Mouse (Mus musculus): ENCODE measurements at regions not wholly inside any gene's neighbourhood (a gene's known extent, or its start where the extent isn't known, plus 50 kb on each side); places are given as distances from the start of the nearest gene placed in this dataset.

GRCm38 (mm10) chr3:142963818-142964372 is 82.1 kb upstream of the Pkn2 start:
- no peaks in the 10 kb centered on the region for H3K4me1 ChIP-seq (ENCODE audit: control insufficient read depth, insufficient read depth, low read length)
- no peak overlapping the region for H3K4me3 ChIP-seq (ENCODE audit: insufficient read depth, low read length)
- H3K27ac ChIP-seq (ENCODE audit: insufficient read depth, low read length): no peak overlapping the region
- no peak for TF ChIP-seq POLR2A (IDR thresholded peaks at IDR 0.05; ENCODE audit: low read depth, low read length)
- no peak for TF ChIP-seq CTCF (IDR thresholded peaks at IDR 0.05; ENCODE audit: borderline replicate concordance, insufficient read depth, low read length)

DNA sequence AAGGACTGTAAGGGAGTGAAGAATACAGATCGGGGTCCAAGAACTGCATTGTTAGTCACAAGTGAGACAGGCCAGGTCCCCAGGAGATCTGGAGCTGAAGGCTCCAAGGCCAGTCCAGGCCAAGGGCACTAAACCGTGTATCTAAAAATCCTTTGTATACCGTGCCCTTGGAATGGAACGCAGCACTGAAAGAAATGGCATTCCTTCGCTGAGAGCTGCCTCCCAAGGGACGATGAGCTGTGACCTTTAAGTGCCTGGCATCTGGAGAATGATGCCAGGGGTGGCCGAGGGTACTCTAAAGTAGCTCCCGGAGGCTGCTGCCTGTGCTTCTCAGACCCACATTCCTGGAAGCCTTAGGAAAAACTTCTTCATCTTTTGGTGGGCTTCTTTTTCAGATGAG is 76.0 kb upstream of the Pkn2 start:
- H3K27ac ChIP-seq (ENCODE audit: insufficient read depth, low read length): no peak overlapping the region
- no peak for TF ChIP-seq POLR2A (IDR thresholded peaks at IDR 0.05; ENCODE audit: low read depth, low read length)
- no peak for TF ChIP-seq CTCF (IDR thresholded peaks at IDR 0.05; ENCODE audit: borderline replicate concordance, insufficient read depth, low read length)
- no peak overlapping the region for H3K4me3 ChIP-seq (ENCODE audit: insufficient read depth, low read length)
- no peaks in the 10 kb centered on the region for H3K4me1 ChIP-seq (ENCODE audit: control insufficient read depth, insufficient read depth, low read length)

GRCm38 (mm10) chr3:142948771-142949170 is 67.0 kb upstream of the Pkn2 start:
- TF ChIP-seq POLR2A (IDR thresholded peaks at IDR 0.05; ENCODE audit: low read depth, low read length): no peak
- no peak for TF ChIP-seq CTCF (IDR thresholded peaks at IDR 0.05; ENCODE audit: borderline replicate concordance, insufficient read depth, low read length)
- Histone ChIP-seq H3K27ac (ENCODE audit: insufficient read depth, low read length) (no peak overlapping the region), H3K4me1 (ENCODE audit: control insufficient read depth, insufficient read depth, low read length) (no peaks in the 10 kb centered on the region), H3K4me3 (ENCODE audit: insufficient read depth, low read length) (no peak overlapping the region)

DNA sequence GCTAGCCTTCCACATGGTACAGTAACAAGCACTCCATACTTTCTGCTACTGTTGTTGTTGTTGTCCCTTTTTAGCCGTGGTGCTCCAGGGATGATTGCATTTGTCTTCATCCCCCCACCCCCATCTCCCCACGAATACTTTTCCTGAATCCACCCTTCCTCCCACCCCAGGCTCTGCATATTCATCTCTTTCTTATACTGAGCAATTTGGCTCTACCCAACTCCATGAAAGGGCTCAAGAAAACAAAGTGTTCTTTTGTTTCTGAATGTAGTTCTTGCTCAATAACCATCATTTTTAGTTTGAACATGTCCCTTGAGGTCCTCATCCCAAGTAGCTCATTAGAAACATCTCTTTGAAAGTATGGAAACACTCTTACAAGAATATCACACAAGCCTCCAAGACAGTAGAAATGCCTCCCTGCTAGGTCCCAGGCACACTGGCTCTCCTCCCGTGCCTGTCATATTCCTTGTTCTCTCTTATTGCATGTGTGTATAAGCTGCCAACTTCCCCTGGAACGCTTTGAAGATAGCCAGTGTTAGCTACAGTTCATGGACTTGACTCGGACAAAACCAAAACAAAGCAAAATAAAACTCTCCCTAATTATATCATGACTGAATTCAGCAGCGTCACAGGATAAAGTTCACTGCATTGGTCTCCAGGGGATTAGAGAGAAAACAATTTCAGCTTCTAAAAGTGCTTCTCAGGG is 59.7 kb upstream of the Pkn2 start:
- H3K4me1 ChIP-seq (ENCODE audit: control insufficient read depth, insufficient read depth, low read length): no peaks in the 10 kb centered on the region
- H3K27ac ChIP-seq (ENCODE audit: insufficient read depth, low read length): no peak overlapping the region
- H3K4me3 ChIP-seq (ENCODE audit: insufficient read depth, low read length): no peak overlapping the region
- no peak for TF ChIP-seq CTCF (IDR thresholded peaks at IDR 0.05; ENCODE audit: borderline replicate concordance, insufficient read depth, low read length)
- TF ChIP-seq POLR2A (IDR thresholded peaks at IDR 0.05; ENCODE audit: low read depth, low read length): no peak

GRCm38 (mm10) chr3:142940874-142941273 is 59.1 kb upstream of the Pkn2 start:
- Histone ChIP-seq H3K27ac (ENCODE audit: insufficient read depth, low read length) (no peak overlapping the region), H3K4me3 (ENCODE audit: insufficient read depth, low read length) (no peak overlapping the region), H3K4me1 (ENCODE audit: control insufficient read depth, insufficient read depth, low read length) (no peaks in the 10 kb centered on the region)
- TF ChIP-seq POLR2A (IDR thresholded peaks at IDR 0.05; ENCODE audit: low read depth, low read length) (no peak), CTCF (IDR thresholded peaks at IDR 0.05; ENCODE audit: borderline replicate concordance, insufficient read depth, low read length) (no peak)

DNA sequence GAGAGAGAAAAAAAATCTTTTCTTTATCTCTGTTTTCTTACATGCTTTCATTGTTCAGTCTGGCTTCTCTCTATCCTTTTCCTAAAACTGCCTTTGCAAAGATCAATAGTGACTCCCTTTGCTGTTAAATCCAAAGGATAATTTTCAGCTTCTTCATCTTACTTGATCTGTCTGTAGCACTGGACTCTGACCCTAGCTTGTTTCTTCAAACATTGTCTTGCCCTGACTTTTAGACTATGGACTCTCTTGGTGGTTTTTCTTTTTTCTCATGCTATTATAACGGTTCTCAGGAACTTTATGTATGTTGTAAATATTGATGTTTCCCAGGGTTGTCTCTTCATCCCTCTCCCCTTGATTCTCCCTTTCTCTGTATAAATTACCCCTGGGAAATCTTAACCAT is 58.0 kb upstream of the Pkn2 start:
- no peak for TF ChIP-seq POLR2A (IDR thresholded peaks at IDR 0.05; ENCODE audit: low read depth, low read length)
- TF ChIP-seq CTCF (IDR thresholded peaks at IDR 0.05; ENCODE audit: borderline replicate concordance, insufficient read depth, low read length): no peak
- no peak overlapping the region for H3K27ac ChIP-seq (ENCODE audit: insufficient read depth, low read length)
- no peak overlapping the region for H3K4me3 ChIP-seq (ENCODE audit: insufficient read depth, low read length)
- H3K4me1 ChIP-seq (ENCODE audit: control insufficient read depth, insufficient read depth, low read length): no peaks in the 10 kb centered on the region

- Histone ChIP-seq H3K4me3 (ENCODE audit: insufficient read depth, low read length) (no peak overlapping the region), H3K4me1 (ENCODE audit: control insufficient read depth, insufficient read depth, low read length) (no peaks in the 10 kb centered on the region), H3K27ac (ENCODE audit: insufficient read depth, low read length) (no peak overlapping the region)
- TF ChIP-seq POLR2A (IDR thresholded peaks at IDR 0.05; ENCODE audit: low read depth, low read length) (no peak), CTCF (IDR thresholded peaks at IDR 0.05; ENCODE audit: borderline replicate concordance, insufficient read depth, low read length) (no peak)
Measured at GRCm38 (mm10) chr3:142935949-142936348, 54.1 kb upstream of the Pkn2 start.

GRCm38 (mm10) chr3:142934326-142934725 is 52.5 kb upstream of the Pkn2 start:
- no peak overlapping the region for H3K4me3 ChIP-seq (ENCODE audit: insufficient read depth, low read length)
- H3K27ac ChIP-seq (ENCODE audit: insufficient read depth, low read length): no peak overlapping the region
- no peaks in the 10 kb centered on the region for H3K4me1 ChIP-seq (ENCODE audit: control insufficient read depth, insufficient read depth, low read length)
- TF ChIP-seq CTCF (IDR thresholded peaks at IDR 0.05; ENCODE audit: borderline replicate concordance, insufficient read depth, low read length) (no peak), POLR2A (IDR thresholded peaks at IDR 0.05; ENCODE audit: low read depth, low read length) (no peak)

- H3K4me1 ChIP-seq (ENCODE audit: control insufficient read depth, insufficient read depth, low read length): no peaks in the 10 kb centered on the region
- TF ChIP-seq POLR2A (IDR thresholded peaks at IDR 0.05; ENCODE audit: low read depth, low read length) (no peak), CTCF (IDR thresholded peaks at IDR 0.05; ENCODE audit: borderline replicate concordance, insufficient read depth, low read length) (no peak)
- no peak overlapping the region for H3K27ac ChIP-seq (ENCODE audit: insufficient read depth, low read length)
- H3K4me3 ChIP-seq (ENCODE audit: insufficient read depth, low read length): no peak overlapping the region
Measured at GRCm38 (mm10) chr3:142933684-142934259, 52.0 kb upstream of the Pkn2 start.
